Mouse (Mus musculus) C2C12 (cell line): ENCODE data around the gene Limd1.

ENCODE experiments used
- CEBPB ChIP-seq: IDR thresholded peaks from one replicate; pipeline ENCODE4 v1.6.1; 2011; ENCODE audit warnings: low read depth, mild to moderate bottlenecking, control low read depth, moderate library complexity
- CTCF ChIP-seq: IDR thresholded peaks from one replicate; pipeline ENCODE4 v1.5.1; 2011; ENCODE audit not compliant: control insufficient read depth, insufficient read depth, insufficient read length
- FOSL1 ChIP-seq: IDR thresholded peaks from one replicate; pipeline ENCODE4 v1.8.0; 2011; ENCODE audit warnings: mild to moderate bottlenecking, low read length; ENCODE audit not compliant: poor library complexity, insufficient read depth, severe bottlenecking
- MAX ChIP-seq: IDR thresholded peaks from one replicate; pipeline ENCODE4 v1.6.1; 2011; ENCODE audit warnings: mild to moderate bottlenecking, control low read depth
- MYOD1 ChIP-seq: IDR thresholded peaks from one replicate; pipeline ENCODE4 v1.6.1; 2011; ENCODE audit warnings: low read depth; ENCODE audit not compliant: control insufficient read depth, insufficient read length
- MYOG ChIP-seq: IDR thresholded peaks from one replicate; pipeline ENCODE4 v1.6.1; 2011; ENCODE audit not compliant: control insufficient read depth, insufficient read length; ENCODE audit errors: extremely low read depth
- USF1 ChIP-seq: IDR thresholded peaks from one replicate; pipeline ENCODE4 v1.6.1; 2011; ENCODE audit warnings: low read depth, mild to moderate bottlenecking, control low read depth, moderate library complexity

DNA sequence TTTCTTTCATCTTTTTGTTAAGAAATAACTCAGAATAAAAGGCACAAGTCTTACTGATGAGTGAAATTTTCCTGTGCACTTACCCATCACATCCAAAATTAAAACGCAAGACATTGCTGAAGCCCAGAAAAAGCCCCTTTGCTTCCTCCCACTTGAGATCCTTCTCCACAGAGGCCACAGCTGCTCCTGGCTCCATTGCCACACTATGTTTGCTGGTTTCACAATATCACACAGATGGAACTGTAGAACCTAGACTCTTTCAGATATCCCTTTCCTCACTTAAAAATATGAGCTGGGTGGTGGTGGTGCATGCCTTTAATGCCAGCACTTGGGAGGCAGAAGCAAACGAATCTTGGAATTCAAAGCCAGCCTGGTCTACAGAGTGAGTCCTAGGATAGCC lies 34.0 kb downstream of the Limd1 start:
- no peak for TF ChIP-seq CTCF
- no peak for TF ChIP-seq USF1
- no peak for TF ChIP-seq MYOD1
- TF ChIP-seq MYOG = no peak
- no peak for TF ChIP-seq FOSL1
- TF ChIP-seq CEBPB = no peak
- no peak for TF ChIP-seq MAX
